Mouse (Mus musculus) adrenal gland, postnatal 25 days (tissue): ENCODE measurements around the gene Armc8. TPM values are rescaled to one million over a fixed set of nuclear protein-coding genes. Genes with fewer than 3 reads are reported as not detected.
A peak's percentile ranks its signal among the peaks of the same experiment; 100 is the strongest.
"Not testable (repeated sequence)": the region's sequence is repeated elsewhere in the genome, so short reads cannot be mapped to it uniquely, and the experiment has no call there.

Experiments
- DNase-seq: peaks from one replicate; pipeline ENCODE4 v3.0.0; 2021; ENCODE audit warnings: mixed read lengths
- long read RNA-seq: library from polyadenylated mRNA; stranded (forward); transcript quantifications from one replicate; pipeline ENCODE4 v2.0.0, GENCODE M21; 2021
- total RNA-seq: library from RNA; stranded (reverse); gene quantifications from 2 replicates; pipeline ENCODE4 v1.2.3, GENCODE M21; 2021

The Armc8 gene
- 43.5 and 50.0 TPM in 2 replicates for total RNA-seq
- long read RNA-seq, full-length matches to known transcripts = 12 of 37 reads
- long read RNA-seq, partial matches to known transcripts = 7 of 37 reads
- long read RNA-seq, other reads (novel, unspliced or antisense) = 18 of 37 reads

- peak; percentile 93 for DNase-seq
Measured at GRCm38 (mm10) chr9:99568347-99569070, at the start of gene Armc8. TSS of gene Armc8 (minus strand) at chr9:99568899.

GRCm38 (mm10) chr9:99612202-99612601 lies 43.5 kb upstream of the Armc8 start, which contains the start of gene A4gnt:
TSS of gene A4gnt (plus strand) at chr9:99612502.
- no peak for DNase-seq

- DNase-seq = no peak
Measured at GRCm38 (mm10) chr9:99603566-99603965, 34.9 kb upstream of the Armc8 start.

GRCm38 (mm10) chr9:99599127-99599526 lies 30.4 kb upstream of the Armc8 start:
- not testable (repeated sequence) for DNase-seq

GRCm38 (mm10) chr9:99591144-99591543 lies 22.4 kb upstream of the Armc8 start:
- DNase-seq = no peak

GRCm38 (mm10) chr9:99587505-99588202 lies 19.0 kb upstream of the Armc8 start:
- DNase-seq = peak; percentile 72

- DNase-seq = peak; percentile 18
Measured at GRCm38 (mm10) chr9:99580655-99581054, 12.0 kb upstream of the Armc8 start.

- DNase-seq = peak; percentile 91
Measured at GRCm38 (mm10) chr9:99575677-99576480, 7.2 kb upstream of the Armc8 start, which contains the start of gene Dbr1. TSS of gene Dbr1 (plus strand) at chr9:99575799.

GRCm38 (mm10) chr9:99569071-99569397 lies 335 bp upstream of the Armc8 start:
- DNase-seq = no peak

- DNase-seq = no peak
Measured at GRCm38 (mm10) chr9:99568023-99568346, 714 bp downstream of the Armc8 start.

GRCm38 (mm10) chr9:99563714-99564113 lies 5.0 kb downstream of the Armc8 start:
- DNase-seq = peak; percentile 77

GRCm38 (mm10) chr9:99560389-99560788 lies 8.3 kb downstream of the Armc8 start:
- no peak for DNase-seq

- DNase-seq = no peak
Measured at GRCm38 (mm10) chr9:99559557-99559904, 9.2 kb downstream of the Armc8 start.

GRCm38 (mm10) chr9:99558824-99559556 lies 9.7 kb downstream of the Armc8 start:
- DNase-seq = no peak

GRCm38 (mm10) chr9:99557580-99558300 lies 11.0 kb downstream of the Armc8 start:
- DNase-seq = no peak

GRCm38 (mm10) chr9:99555253-99555652 lies 13.4 kb downstream of the Armc8 start:
- DNase-seq = no peak

GRCm38 (mm10) chr9:99554052-99554451 lies 14.6 kb downstream of the Armc8 start:
- DNase-seq = no peak

- no peak for DNase-seq
Measured at GRCm38 (mm10) chr9:99553049-99553448, 15.7 kb downstream of the Armc8 start.

- DNase-seq = no peak
Measured at GRCm38 (mm10) chr9:99552068-99552467, 16.6 kb downstream of the Armc8 start.

- DNase-seq = no peak
Measured at GRCm38 (mm10) chr9:99546259-99546658, 22.4 kb downstream of the Armc8 start.

GRCm38 (mm10) chr9:99531865-99532264 lies 36.8 kb downstream of the Armc8 start:
- DNase-seq = no peak
